Mouse (Mus musculus) gastrocnemius, postnatal 10 days (tissue): Measurements from ENCODE around the gene Samd9l. TPM values are rescaled to one million over a fixed set of nuclear protein-coding genes. Genes with fewer than 3 reads are reported as not detected.
"Not testable (repeated sequence)": the region's sequence is repeated elsewhere in the genome, so short reads cannot be mapped to it uniquely, and the experiment has no call there.

Source experiments
- DNase-seq: peaks from one replicate; pipeline ENCODE4 v3.0.0; 2021; ENCODE audit warnings: mixed read lengths
- long read RNA-seq, 2 experiments: library from polyadenylated mRNA; stranded (forward); transcript quantifications; one replicate each; pipeline ENCODE4 v2.0.0; 2021
- total RNA-seq, 2 experiments: library from RNA; stranded (reverse); gene quantifications; 2 replicates each; pipeline ENCODE4 v1.2.3; 2021

Samd9l gene
- 1 to 10 TPM; 6.3 to 7.9 TPM for total RNA-seq
- long read RNA-seq, experiment 1, full-length matches to known transcripts = 7 of 9 reads
- long read RNA-seq, experiment 1, partial matches to known transcripts = 0 of 9 reads
- long read RNA-seq, experiment 1, other reads (novel, unspliced or antisense) = 2 of 9 reads
- long read RNA-seq, experiment 2, full-length matches to known transcripts = 4 of 5 reads
- long read RNA-seq, experiment 2, partial matches to known transcripts = 0 of 5 reads
- long read RNA-seq, experiment 2, other reads (novel, unspliced or antisense) = 1 of 5 reads

GRCm38 (mm10) chr6:3399340-3400068, at the start of gene Samd9l:
Samd9l (minus strand) TSS chr6:3399572.
- peak; percentile 57 for DNase-seq

- peak; percentile 49 for DNase-seq
Observed at GRCm38 (mm10) chr6:3447404-3447803, 48.0 kb upstream of the Samd9l start.

GRCm38 (mm10) chr6:3443905-3444304, 44.5 kb upstream of the Samd9l start:
- DNase-seq = no peak

GRCm38 (mm10) chr6:3436087-3436486, 36.7 kb upstream of the Samd9l start:
- DNase-seq = no peak

GRCm38 (mm10) chr6:3430976-3431375, 31.6 kb upstream of the Samd9l start:
- DNase-seq = not testable (repeated sequence)

GRCm38 (mm10) chr6:3427047-3427446, 27.7 kb upstream of the Samd9l start:
- no peak for DNase-seq

GRCm38 (mm10) chr6:3425333-3425732, 26.0 kb upstream of the Samd9l start:
- not testable (repeated sequence) for DNase-seq

GRCm38 (mm10) chr6:3424613-3425277, 25.4 kb upstream of the Samd9l start:
- peak; percentile 36 for DNase-seq

GRCm38 (mm10) chr6:3397182-3397906, 2.0 kb downstream of the Samd9l start:
- DNase-seq = not testable (repeated sequence)

- not testable (repeated sequence) for DNase-seq
Observed at GRCm38 (mm10) chr6:3395921-3396611, 3.3 kb downstream of the Samd9l start.

- DNase-seq = no peak
Observed at GRCm38 (mm10) chr6:3389995-3390394, 9.4 kb downstream of the Samd9l start.

GRCm38 (mm10) chr6:3386565-3386964, 12.8 kb downstream of the Samd9l start:
- no peak for DNase-seq

GRCm38 (mm10) chr6:3384816-3385215, 14.6 kb downstream of the Samd9l start:
- DNase-seq = not testable (repeated sequence)

GRCm38 (mm10) chr6:3384115-3384791, 15.1 kb downstream of the Samd9l start:
- DNase-seq = not testable (repeated sequence)

GRCm38 (mm10) chr6:3379146-3379545, 20.2 kb downstream of the Samd9l start:
- no peak for DNase-seq

- DNase-seq = no peak
Observed at GRCm38 (mm10) chr6:3376687-3377086, 22.7 kb downstream of the Samd9l start.

- no peak for DNase-seq
Observed at GRCm38 (mm10) chr6:3369527-3369926, 29.8 kb downstream of the Samd9l start.

- not testable (repeated sequence) for DNase-seq
Observed at GRCm38 (mm10) chr6:3365609-3366008, 33.8 kb downstream of the Samd9l start.

GRCm38 (mm10) chr6:3345924-3346597, 53.3 kb downstream of the Samd9l start:
- peak; percentile 9 for DNase-seq

GRCm38 (mm10) chr6:3345043-3345639, 54.2 kb downstream of the Samd9l start:
- DNase-seq = not testable (repeated sequence)
